Mouse (Mus musculus): ENCODE data around the gene C730034F03Rik. TPM values are rescaled to one million over a fixed set of nuclear protein-coding genes. Genes with fewer than 3 reads are reported as not detected.
A peak's percentile ranks its signal among the peaks of the same experiment; 100 is the strongest.

C730034F03Rik gene
- polyA plus RNA-seq, 1 experiment from 2014 or later, result 1.7 TPM

DNA sequence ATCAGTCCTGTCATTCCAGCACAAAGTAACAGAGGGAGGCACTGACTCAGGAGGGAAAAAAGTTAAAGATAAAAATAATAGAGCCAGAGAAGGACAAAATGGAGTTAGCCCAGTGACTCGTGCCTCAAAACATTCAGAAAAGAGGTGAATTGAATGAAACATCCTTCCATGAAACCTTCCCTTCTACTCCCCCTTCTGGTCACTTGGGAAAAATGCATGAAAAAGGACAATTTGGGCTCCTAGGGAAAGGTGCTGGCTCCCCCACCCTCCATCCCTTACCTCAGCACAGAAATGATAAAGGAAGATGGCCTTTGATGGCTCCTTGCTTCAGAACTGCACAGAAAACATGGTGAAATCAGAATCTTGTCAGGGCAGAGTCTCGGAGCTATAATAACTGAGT lies 39.2 kb downstream of the C730034F03Rik start:
- DNase-seq (ENCODE audit: low spot score) (peak; percentile 68), ATAC-seq (replicated peaks; ENCODE audit: low FRiP score, low read depth) (no peak)
- Histone ChIP-seq H3K4me2 (ENCODE audit: low read length) (no peak overlapping the region), H3K27ac (no peak overlapping the region), H3K9me3 (replicated peaks; ENCODE audit: low read length) (no peaks in the 10 kb centered on the region), H3K9ac (ENCODE audit: low read depth, low read length) (no peak overlapping the region), H3K4me1 (replicated peaks; ENCODE audit: insufficient read depth, low read length) (no peaks in the 10 kb centered on the region), H3K4me3 (replicated peaks; ENCODE audit: low read depth, low read length) (no peak overlapping the region), H3K36me3 (ENCODE audit: insufficient read depth, low read length) (no peaks in the 10 kb centered on the region), H3K27me3 (ENCODE audit: insufficient read depth, low read length) (no peaks in the 10 kb centered on the region)
- WGBS, result 42% methylated on average over 2 of the region's 2 CpGs
- TF ChIP-seq CTCF (IDR thresholded peaks at IDR 0.05; ENCODE audit: low read depth), result peak; percentile 78

DNA sequence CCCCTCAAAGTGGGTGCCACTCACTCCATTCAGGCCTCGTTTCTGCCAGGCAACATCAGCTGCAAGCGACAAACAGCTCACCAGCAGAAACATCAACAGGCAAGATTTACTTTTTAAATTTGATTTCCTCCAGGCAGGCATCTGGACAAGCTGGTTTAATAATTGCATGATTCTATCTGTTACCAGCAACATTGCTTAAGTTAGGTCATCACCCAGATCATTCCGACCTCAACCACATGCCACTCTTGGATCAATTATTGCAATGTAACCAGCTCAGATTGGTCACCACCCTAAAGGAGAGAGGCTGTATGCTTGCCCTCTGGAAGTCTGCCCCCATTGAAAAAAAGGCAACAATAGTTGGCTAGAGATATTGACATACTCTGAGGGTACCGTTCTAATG lies 42.1 kb downstream of the C730034F03Rik start:
- Histone ChIP-seq H3K36me3 (ENCODE audit: insufficient read depth, low read length) (no peaks in the 10 kb centered on the region), H3K9me3 (replicated peaks; ENCODE audit: low read length) (no peaks in the 10 kb centered on the region), H3K27me3 (ENCODE audit: insufficient read depth, low read length) (no peaks in the 10 kb centered on the region), H3K4me3 (replicated peaks; ENCODE audit: low read depth, low read length) (no peak overlapping the region), H3K27ac (no peak overlapping the region), H3K9ac (ENCODE audit: low read depth, low read length) (no peak overlapping the region), H3K4me1 (replicated peaks; ENCODE audit: insufficient read depth, low read length) (no peaks in the 10 kb centered on the region), H3K4me2 (ENCODE audit: low read length) (no peak overlapping the region)
- TF ChIP-seq CTCF (IDR thresholded peaks at IDR 0.05; ENCODE audit: low read depth), result no peak
- WGBS, result 90% methylated on average over 4 of the region's 4 CpGs
- no peak for DNase-seq (ENCODE audit: low spot score)
- ATAC-seq (replicated peaks; ENCODE audit: low FRiP score, low read depth), result no peak

DNA sequence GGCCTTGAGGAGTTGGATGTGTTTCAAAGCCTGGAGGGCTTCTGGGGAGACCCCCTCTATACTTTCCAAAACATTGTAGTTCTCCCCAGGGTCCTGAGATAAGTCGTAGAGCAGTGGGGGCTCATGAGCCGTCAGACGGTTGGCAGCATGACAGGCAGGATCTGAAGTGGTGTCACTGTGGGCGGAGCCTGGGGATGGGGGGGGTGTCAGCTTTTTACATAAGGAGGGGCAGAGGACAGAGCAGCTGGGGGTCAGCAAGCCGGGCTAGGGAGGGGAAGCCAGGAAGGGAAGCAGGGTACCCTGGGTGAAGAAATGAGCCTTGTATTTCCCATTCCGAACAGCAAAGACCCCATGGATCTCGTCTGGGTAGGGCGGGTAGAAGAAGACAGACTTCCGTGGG lies 44.0 kb downstream of the C730034F03Rik start:
- WGBS, result 80% methylated on average over 9 of the region's 9 CpGs
- H3K9ac ChIP-seq (ENCODE audit: low read depth, low read length), result no peak overlapping the region
- no peak for DNase-seq (ENCODE audit: low spot score)
- no peaks in the 10 kb centered on the region for H3K27me3 ChIP-seq (ENCODE audit: insufficient read depth, low read length)
- no peaks in the 10 kb centered on the region for H3K4me1 ChIP-seq (replicated peaks; ENCODE audit: insufficient read depth, low read length)
- TF ChIP-seq CTCF (IDR thresholded peaks at IDR 0.05; ENCODE audit: low read depth), result no peak
- H3K4me2 ChIP-seq (ENCODE audit: low read length), result no peak overlapping the region
- H3K4me3 ChIP-seq (replicated peaks; ENCODE audit: low read depth, low read length), result no peak overlapping the region
- no peaks in the 10 kb centered on the region for H3K9me3 ChIP-seq (replicated peaks; ENCODE audit: low read length)
- H3K36me3 ChIP-seq (ENCODE audit: insufficient read depth, low read length), result no peaks in the 10 kb centered on the region
- no peak overlapping the region for H3K27ac ChIP-seq
- ATAC-seq (replicated peaks; ENCODE audit: low FRiP score, low read depth), result no peak

DNA sequence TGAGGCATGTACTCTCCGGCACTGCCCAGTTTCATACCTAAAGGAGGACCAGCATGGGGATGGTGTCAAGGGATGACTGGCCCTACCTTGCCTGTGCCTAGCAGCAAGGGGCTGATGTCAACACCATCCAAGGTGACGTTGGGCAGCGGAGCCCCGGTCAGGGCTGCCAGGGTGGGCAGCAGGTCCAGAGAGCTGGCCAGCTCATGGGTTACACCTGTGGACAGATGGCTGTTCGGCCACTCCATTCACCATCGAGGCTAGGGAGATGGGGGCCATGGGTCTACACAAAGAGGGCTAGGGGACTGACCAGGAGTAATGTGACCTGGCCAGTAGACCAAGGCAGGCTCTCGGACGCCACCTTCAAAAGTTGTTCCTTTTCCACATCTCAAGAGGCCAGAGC lies 44.5 kb downstream of the C730034F03Rik start:
- H3K27me3 ChIP-seq (ENCODE audit: insufficient read depth, low read length), result no peaks in the 10 kb centered on the region
- H3K9me3 ChIP-seq (replicated peaks; ENCODE audit: low read length), result no peaks in the 10 kb centered on the region
- no peaks in the 10 kb centered on the region for H3K36me3 ChIP-seq (ENCODE audit: insufficient read depth, low read length)
- DNase-seq (ENCODE audit: low spot score), result no peak
- no peak overlapping the region for H3K9ac ChIP-seq (ENCODE audit: low read depth, low read length)
- no peak overlapping the region for H3K27ac ChIP-seq
- 95% methylated on average over 8 of the region's 8 CpGs for WGBS
- ATAC-seq (replicated peaks; ENCODE audit: low FRiP score, low read depth), result no peak
- no peak overlapping the region for H3K4me2 ChIP-seq (ENCODE audit: low read length)
- no peak for TF ChIP-seq CTCF (IDR thresholded peaks at IDR 0.05; ENCODE audit: low read depth)
- H3K4me1 ChIP-seq (replicated peaks; ENCODE audit: insufficient read depth, low read length), result no peaks in the 10 kb centered on the region
- H3K4me3 ChIP-seq (replicated peaks; ENCODE audit: low read depth, low read length), result no peak overlapping the region

DNA sequence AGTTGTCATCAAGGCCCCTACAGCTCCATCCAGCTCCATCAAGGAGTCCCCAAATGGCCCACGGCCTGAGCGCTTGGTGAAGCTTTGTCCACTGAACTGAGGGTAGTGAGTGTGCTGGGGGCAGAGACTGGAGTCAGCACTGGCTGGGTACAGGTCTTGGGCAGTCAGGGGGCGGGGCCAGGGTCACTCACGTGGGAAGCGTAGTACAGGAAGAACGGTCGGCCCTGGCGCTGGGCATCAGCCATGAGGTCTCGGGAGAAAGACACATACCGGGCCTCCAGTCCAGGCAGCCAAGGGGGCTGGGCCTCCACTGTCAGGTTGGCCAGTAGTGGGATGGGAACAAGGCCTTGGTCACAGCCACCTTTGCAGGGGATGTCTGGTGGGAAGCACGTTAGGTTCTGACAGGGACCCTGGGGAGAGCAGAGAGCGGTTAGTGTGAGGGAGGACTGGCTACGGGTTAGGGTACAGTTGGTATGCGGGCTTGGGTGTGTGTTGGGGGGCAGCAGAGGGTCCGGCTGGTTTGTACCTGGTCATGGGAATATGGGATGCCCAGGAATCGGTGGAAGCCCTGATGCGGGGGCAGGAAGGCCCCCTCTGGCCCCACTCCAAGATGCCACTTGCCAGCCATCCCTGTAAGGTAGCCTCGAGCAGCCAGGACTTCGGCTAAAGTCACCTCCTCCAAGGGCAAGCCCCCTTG lies 45.4 kb downstream of the C730034F03Rik start:
- DNase-seq (ENCODE audit: low spot score), result no peak

DNA sequence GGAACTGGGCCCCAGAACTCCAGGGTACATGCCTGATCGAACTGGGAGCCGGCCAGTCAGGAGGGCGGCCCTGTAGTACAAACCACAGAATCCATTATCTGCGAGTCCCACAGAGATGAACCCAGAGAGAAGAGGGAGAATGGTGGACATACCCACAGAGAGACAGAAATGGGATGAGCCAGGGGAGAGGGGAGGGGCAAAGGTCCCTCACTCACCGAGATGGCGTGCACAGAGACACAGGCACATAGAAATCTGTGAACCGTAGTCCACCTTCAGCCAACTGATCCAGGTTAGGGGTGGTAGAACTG lies 45.9 kb downstream of the C730034F03Rik start:
- H3K4me3 ChIP-seq (replicated peaks; ENCODE audit: low read depth, low read length), result no peak overlapping the region; the same call in 1 of the 2 replicates
- WGBS, result 90% methylated on average over 7 of the region's 7 CpGs
- no peak for TF ChIP-seq CTCF (IDR thresholded peaks at IDR 0.05; ENCODE audit: low read depth)
- H3K9ac ChIP-seq (ENCODE audit: low read depth, low read length), result peak overlapping the region; percentile 64; the same call in 1 of the 2 replicates
- H3K9me3 ChIP-seq (replicated peaks; ENCODE audit: low read length), result no peaks in the 10 kb centered on the region
- H3K4me2 ChIP-seq (ENCODE audit: low read length), result peak overlapping the region; percentile 73
- H3K27me3 ChIP-seq (ENCODE audit: insufficient read depth, low read length), result no peaks in the 10 kb centered on the region
- no peaks in the 10 kb centered on the region for H3K4me1 ChIP-seq (replicated peaks; ENCODE audit: insufficient read depth, low read length)
- DNase-seq (ENCODE audit: low spot score) (no peak), ATAC-seq (replicated peaks; ENCODE audit: low FRiP score, low read depth) (no peak)
- H3K27ac ChIP-seq, result no peak overlapping the region
- no peaks in the 10 kb centered on the region for H3K36me3 ChIP-seq (ENCODE audit: insufficient read depth, low read length)

More for the DNA sequence above, 45.4 kb downstream of the C730034F03Rik start:
- no peak for TF ChIP-seq CTCF (IDR thresholded peaks at IDR 0.05; ENCODE audit: low read depth)
- H3K36me3 ChIP-seq (ENCODE audit: insufficient read depth, low read length), result no peaks in the 10 kb centered on the region
- no peak overlapping the region for H3K4me3 ChIP-seq (replicated peaks; ENCODE audit: low read depth, low read length)
- H3K9ac ChIP-seq (ENCODE audit: low read depth, low read length), result no peak overlapping the region
- 92% methylated on average over 19 of the region's 19 CpGs for WGBS
- H3K27me3 ChIP-seq (ENCODE audit: insufficient read depth, low read length), result no peaks in the 10 kb centered on the region
- H3K4me1 ChIP-seq (replicated peaks; ENCODE audit: insufficient read depth, low read length), result no peaks in the 10 kb centered on the region
- no peak overlapping the region for H3K4me2 ChIP-seq (ENCODE audit: low read length)
- H3K9me3 ChIP-seq (replicated peaks; ENCODE audit: low read length), result no peaks in the 10 kb centered on the region
- no peak for ATAC-seq (replicated peaks; ENCODE audit: low FRiP score, low read depth)
- H3K27ac ChIP-seq, result no peak overlapping the region

Measured in kidney, postnatal 0 days (tissue).